Mouse (Mus musculus) liver, embryonic 14 days (tissue): ENCODE results near the gene Efemp1. TPM values are rescaled to one million over a fixed set of nuclear protein-coding genes. Genes with fewer than 3 reads are reported as not detected.

Experiments used
- polyA plus RNA-seq: library from polyadenylated mRNA; depleted of rRNA; stranded (reverse); fragments of >200 nt; gene quantifications from 2 replicates; pipeline ENCODE4 v1.2.3, GENCODE M21; 2012; rRNA removed

The Efemp1 gene
- 0.73 and 1.2 TPM in 2 replicates for polyA plus RNA-seq

DNA sequence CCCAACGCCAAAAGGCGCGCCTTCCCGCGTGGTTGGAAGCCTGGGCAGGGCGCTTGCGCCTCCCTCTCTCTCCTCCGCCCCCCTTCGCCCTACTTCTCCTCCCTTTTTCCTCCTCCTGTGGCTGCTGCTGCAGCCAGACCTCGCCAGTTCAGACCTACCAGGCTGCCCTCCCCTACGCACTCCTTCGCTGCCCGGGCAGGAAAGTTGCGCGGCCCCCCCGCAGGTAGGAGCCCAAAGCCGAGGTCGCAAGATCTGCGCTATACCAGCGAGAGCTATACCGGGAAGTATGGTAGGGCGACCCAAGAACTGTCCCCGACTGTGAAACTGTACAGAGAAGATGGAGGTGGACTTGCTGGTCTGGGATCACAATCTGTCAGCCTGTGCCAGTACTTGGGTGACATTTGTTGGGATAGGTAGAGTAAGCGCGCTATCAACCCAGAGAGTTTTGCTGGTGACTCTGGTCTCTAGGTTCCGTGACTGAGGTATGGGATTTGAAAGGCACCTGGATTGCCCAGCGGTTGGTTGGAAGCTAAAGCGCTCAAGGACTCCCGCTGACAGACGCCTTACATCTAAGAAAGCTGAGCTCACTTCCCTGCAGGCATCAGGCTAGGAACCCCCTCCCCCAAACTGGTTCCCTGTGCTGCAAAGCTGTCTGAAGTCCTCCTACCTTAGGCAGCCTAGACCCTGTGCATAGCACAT is at the start of gene Efemp1:
Efemp1 (plus strand) TSS at position 103 of the 699 bp plus-strand sequence.

